Mouse (Mus musculus): ENCODE results near the gene Trio. TPM values are rescaled to one million over a fixed set of nuclear protein-coding genes. Genes with fewer than 3 reads are reported as not detected.

The Trio gene
- polyA plus RNA-seq, 1 experiment from 2014 or later, result 5.1 TPM

GRCm38 (mm10) chr15:27697632-27698031 is 328.0 kb downstream of the Trio start:
- ATAC-seq, result no peak
- no peak overlapping the region for H3K9ac ChIP-seq (replicated peaks)
- H3K4me2 ChIP-seq (ENCODE audit: low read depth, low read length), result no peak overlapping the region
- H3K36me3 ChIP-seq (replicated peaks; ENCODE audit: insufficient read depth, low read length), result no peaks in the 10 kb centered on the region
- no peaks in the 10 kb centered on the region for H3K9me3 ChIP-seq (ENCODE audit: low read length)
- H3K4me1 ChIP-seq (ENCODE audit: insufficient read depth), result 0 out of 2 replicates have a peak, but pooled peaks cover 2% of the 10 kb centered on the region
- TF ChIP-seq EP300 (IDR thresholded peaks at IDR 0.05; ENCODE audit: low read depth), result no peak
- TF ChIP-seq CTCF (IDR thresholded peaks at IDR 0.05; ENCODE audit: low read depth), result no peak
- no peaks in the 10 kb centered on the region for H3K27me3 ChIP-seq (ENCODE audit: insufficient read depth, low read length)
- no peak for DNase-seq
- H3K27ac ChIP-seq (ENCODE audit: low read depth), result no peak overlapping the region
- H3K4me3 ChIP-seq (ENCODE audit: low read depth, low read length), result no peak overlapping the region
- WGBS (ENCODE audit: insufficient replicate concordance), result 76% methylated on average over 5 of the region's 5 CpGs

GRCm38 (mm10) chr15:27693235-27693634 is 332.4 kb downstream of the Trio start:
- Histone ChIP-seq H3K27me3 (ENCODE audit: insufficient read depth, low read length) (no peaks in the 10 kb centered on the region), H3K36me3 (replicated peaks; ENCODE audit: insufficient read depth, low read length) (no peaks in the 10 kb centered on the region), H3K9ac (replicated peaks) (no peak overlapping the region), H3K4me2 (ENCODE audit: low read depth, low read length) (no peak overlapping the region), H3K27ac (ENCODE audit: low read depth) (no peak overlapping the region), H3K4me1 (ENCODE audit: insufficient read depth) (no peaks in the 10 kb centered on the region), H3K9me3 (ENCODE audit: low read length) (no peaks in the 10 kb centered on the region), H3K4me3 (ENCODE audit: low read depth, low read length) (no peak overlapping the region)
- ATAC-seq, result no peak
- WGBS (ENCODE audit: insufficient replicate concordance), result 63% methylated on average over 10 of the region's 10 CpGs
- DNase-seq, result no peak
- TF ChIP-seq CTCF (IDR thresholded peaks at IDR 0.05; ENCODE audit: low read depth) (no peak), EP300 (IDR thresholded peaks at IDR 0.05; ENCODE audit: low read depth) (no peak)

GRCm38 (mm10) chr15:27692161-27692560 is 333.5 kb downstream of the Trio start:
- H3K9ac ChIP-seq (replicated peaks), result no peak overlapping the region
- H3K4me2 ChIP-seq (ENCODE audit: low read depth, low read length), result no peak overlapping the region
- ATAC-seq (no peak), DNase-seq (no peak)
- no peak overlapping the region for H3K27ac ChIP-seq (ENCODE audit: low read depth)
- 71% methylated on average over 7 of the region's 7 CpGs for WGBS (ENCODE audit: insufficient replicate concordance)
- H3K9me3 ChIP-seq (ENCODE audit: low read length), result no peaks in the 10 kb centered on the region
- H3K4me1 ChIP-seq (ENCODE audit: insufficient read depth), result no peaks in the 10 kb centered on the region
- TF ChIP-seq CTCF (IDR thresholded peaks at IDR 0.05; ENCODE audit: low read depth) (no peak), EP300 (IDR thresholded peaks at IDR 0.05; ENCODE audit: low read depth) (no peak)
- H3K36me3 ChIP-seq (replicated peaks; ENCODE audit: insufficient read depth, low read length), result no peaks in the 10 kb centered on the region
- no peaks in the 10 kb centered on the region for H3K27me3 ChIP-seq (ENCODE audit: insufficient read depth, low read length)
- no peak overlapping the region for H3K4me3 ChIP-seq (ENCODE audit: low read depth, low read length)

GRCm38 (mm10) chr15:27691213-27691612 is 334.4 kb downstream of the Trio start:
- Histone ChIP-seq H3K36me3 (replicated peaks; ENCODE audit: insufficient read depth, low read length) (no peaks in the 10 kb centered on the region), H3K27ac (ENCODE audit: low read depth) (no peak overlapping the region), H3K4me2 (ENCODE audit: low read depth, low read length) (no peak overlapping the region), H3K27me3 (ENCODE audit: insufficient read depth, low read length) (no peaks in the 10 kb centered on the region), H3K4me1 (ENCODE audit: insufficient read depth) (no peaks in the 10 kb centered on the region), H3K9me3 (ENCODE audit: low read length) (no peaks in the 10 kb centered on the region), H3K4me3 (ENCODE audit: low read depth, low read length) (no peak overlapping the region), H3K9ac (replicated peaks) (no peak overlapping the region)
- no peak for DNase-seq
- no peak for ATAC-seq
- WGBS (ENCODE audit: insufficient replicate concordance), result 79% methylated on average over 7 of the region's 7 CpGs
- no peak for TF ChIP-seq CTCF (IDR thresholded peaks at IDR 0.05; ENCODE audit: low read depth)
- TF ChIP-seq EP300 (IDR thresholded peaks at IDR 0.05; ENCODE audit: low read depth), result no peak

- Histone ChIP-seq H3K4me2 (ENCODE audit: low read depth, low read length) (peak overlapping the region; percentile 2; the same call in 1 of the 2 replicates), H3K4me3 (ENCODE audit: low read depth, low read length) (no peak overlapping the region), H3K27ac (ENCODE audit: low read depth) (no peak overlapping the region), H3K9me3 (ENCODE audit: low read length) (no peaks in the 10 kb centered on the region), H3K9ac (replicated peaks) (no peak overlapping the region), H3K36me3 (replicated peaks; ENCODE audit: insufficient read depth, low read length) (no peaks in the 10 kb centered on the region), H3K4me1 (ENCODE audit: insufficient read depth) (no peaks in the 10 kb centered on the region), H3K27me3 (ENCODE audit: insufficient read depth, low read length) (no peaks in the 10 kb centered on the region)
- no peak for TF ChIP-seq CTCF (IDR thresholded peaks at IDR 0.05; ENCODE audit: low read depth)
- TF ChIP-seq EP300 (IDR thresholded peaks at IDR 0.05; ENCODE audit: low read depth), result no peak
- ATAC-seq, result no peak
- DNase-seq, result no peak
- WGBS (ENCODE audit: insufficient replicate concordance), result 21% methylated on average over 9 of the region's 9 CpGs
Observed at GRCm38 (mm10) chr15:27688041-27688651, 337.5 kb downstream of the Trio start.

GRCm38 (mm10) chr15:27684813-27685212 is 340.8 kb downstream of the Trio start:
- Histone ChIP-seq H3K4me1 (ENCODE audit: insufficient read depth) (peaks cover 8% of the 10 kb centered on the region), H3K9me3 (ENCODE audit: low read length) (no peaks in the 10 kb centered on the region), H3K36me3 (replicated peaks; ENCODE audit: insufficient read depth, low read length) (no peaks in the 10 kb centered on the region), H3K4me2 (ENCODE audit: low read depth, low read length) (no peak overlapping the region), H3K27me3 (ENCODE audit: insufficient read depth, low read length) (no peaks in the 10 kb centered on the region; the same call in 1 of the 2 replicates), H3K27ac (ENCODE audit: low read depth) (no peak overlapping the region), H3K9ac (replicated peaks) (no peak overlapping the region), H3K4me3 (ENCODE audit: low read depth, low read length) (no peak overlapping the region)
- 73% methylated on average over 7 of the region's 7 CpGs for WGBS (ENCODE audit: insufficient replicate concordance)
- ATAC-seq (no peak), DNase-seq (no peak)
- TF ChIP-seq EP300 (IDR thresholded peaks at IDR 0.05; ENCODE audit: low read depth) (no peak), CTCF (IDR thresholded peaks at IDR 0.05; ENCODE audit: low read depth) (no peak)

Measured in liver, postnatal 0 days (tissue).